Mouse (Mus musculus) intestine, embryonic 14.5 days (tissue): Measurements from ENCODE around the gene Prpsap1. TPM values are rescaled to one million over a fixed set of nuclear protein-coding genes. Genes with fewer than 3 reads are reported as not detected.

ENCODE experiments used
- polyA plus RNA-seq: library from polyadenylated mRNA; unstranded; fragments of >200 nt; fragmentation: Nextera tagmentation; extraction: Ambion mirVana; gene quantifications from 2 replicates; pipeline ENCODE4 v1.2.1, GENCODE M21; 2014

Prpsap1 gene
- polyA plus RNA-seq, 1 experiment from 2014 or later = 207 TPM

Other genes starting within 250 kb of the Prpsap1 start
- gene Srp68, start 220.0 kb downstream of the Prpsap1 start, polyA plus RNA-seq = 78.1 and 83.2 TPM in 2 replicates
- gene Galr2, start 213.3 kb downstream of the Prpsap1 start, polyA plus RNA-seq = 0.11 and 0.15 TPM in 2 replicates
- gene Exoc7, start 187.0 kb downstream of the Prpsap1 start, polyA plus RNA-seq = 63.8 TPM in 2 replicates
- 0.95 and 0.97 TPM in 2 replicates for gene Foxj1, start 158.8 kb downstream of the Prpsap1 start, polyA plus RNA-seq
- gene Rnf157, start 81.2 kb downstream of the Prpsap1 start, polyA plus RNA-seq = 14.6 and 19.9 TPM in 2 replicates
- 76.2 and 78.5 TPM in 2 replicates for gene Ubald2, start 60.1 kb downstream of the Prpsap1 start, polyA plus RNA-seq
- gene Qrich2, start 28.0 kb downstream of the Prpsap1 start, polyA plus RNA-seq = 0.15 and 0.22 TPM in 2 replicates
- 2.1 and 4.5 TPM in 2 replicates for gene Sphk1, start 36.7 kb upstream of the Prpsap1 start, polyA plus RNA-seq
- gene Ube2o, start 87.2 kb upstream of the Prpsap1 start, polyA plus RNA-seq = 9.7 and 9.8 TPM in 2 replicates
- gene Aanat, start 92.2 kb upstream of the Prpsap1 start, polyA plus RNA-seq = not detected in 2 replicates
- 5.7 and 5.9 TPM in 2 replicates for gene Rhbdf2, start 132.8 kb upstream of the Prpsap1 start, polyA plus RNA-seq
- gene Prcd, start 159.3 kb upstream of the Prpsap1 start, polyA plus RNA-seq = 0.75 and 1.8 TPM in 2 replicates
- 14.5 and 16.4 TPM in 2 replicates for gene Cygb, start 160.1 kb upstream of the Prpsap1 start, polyA plus RNA-seq